Mouse (Mus musculus): ENCODE results near the gene Slc39a2.

- TF ChIP-seq CTCF (IDR thresholded peaks at IDR 0.05; ENCODE audit: extremely low read depth, insufficient read depth, insufficient read length, insufficient replicate concordance) (no peak), POLR2A (IDR thresholded peaks at IDR 0.05; ENCODE audit: low read depth, low read length) (no peak)
Measured at GRCm38 (mm10) chr14:51853399-51853798, 39.3 kb upstream of the Slc39a2 start, which contains the start of gene Ear6.
